Mouse (Mus musculus): ENCODE data around the gene Krtcap3.
"Not testable (repeated sequence)": the region's sequence is repeated elsewhere in the genome, so short reads cannot be mapped to it uniquely, and the experiment has no call there.

Gene Krtcap3

GRCm38 (mm10) chr5:31251541-31252101 lies at the start of gene Krtcap3:
Gene Krtcap3, plus strand, starts transcription at chr5:31251691.
- peak; percentile 48 to 51 for DNase-seq (ENCODE audit: low spot score in 2 of 2)

DNA sequence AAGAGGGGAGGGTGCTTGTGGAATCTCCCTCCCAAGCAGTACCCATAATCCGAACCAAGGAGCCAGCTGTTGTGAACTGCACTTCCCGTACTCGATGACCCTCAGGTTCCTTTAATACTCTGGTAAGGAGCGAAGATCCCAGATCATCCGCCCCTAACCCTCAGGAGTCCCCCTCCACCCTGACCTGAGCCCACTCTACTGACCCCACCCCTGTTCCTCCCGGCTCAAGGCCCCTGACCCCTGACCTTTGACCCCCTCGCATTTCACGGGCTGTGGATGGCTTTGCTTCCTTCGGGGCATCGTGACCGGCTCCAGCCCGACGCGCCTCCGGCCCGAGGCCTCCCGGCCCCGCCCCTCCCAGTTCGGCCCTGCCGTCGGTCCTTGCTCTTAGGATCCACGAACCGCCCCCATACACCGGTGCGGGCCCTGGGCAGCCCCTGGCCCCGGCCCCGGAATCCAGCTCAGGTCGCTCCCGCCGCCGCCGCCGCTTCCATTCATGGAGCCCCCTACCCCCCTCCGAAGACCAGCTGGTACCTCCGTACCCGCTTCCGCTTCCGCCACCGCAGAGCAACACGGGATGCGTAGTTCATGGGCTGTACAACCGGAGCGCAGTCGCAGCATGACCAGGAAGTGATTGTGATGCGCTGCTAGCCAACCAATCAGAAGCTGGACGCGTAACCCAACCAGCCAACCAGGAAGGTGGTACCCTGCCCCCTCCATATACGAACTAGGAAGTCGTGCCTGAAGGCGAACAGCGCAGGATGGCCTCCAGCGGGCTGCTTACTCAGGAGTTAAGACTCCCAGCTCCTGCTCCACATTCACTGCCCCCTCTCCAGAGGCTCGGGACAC lies 49.5 kb upstream of the Krtcap3 start, which contains the start of gene Zfp513:
Gene Zfp513 (minus strand): TSS at position 562 of the 849 bp plus-strand sequence.
- peak; percentile 99 to 100 for DNase-seq (ENCODE audit: low spot score in 2 of 2)

- DNase-seq (ENCODE audit: low spot score in 2 of 2), result peak in 1 of 2 experiments; percentile 45
Measured at GRCm38 (mm10) chr5:31202933-31203332, 48.6 kb upstream of the Krtcap3 start.

DNA sequence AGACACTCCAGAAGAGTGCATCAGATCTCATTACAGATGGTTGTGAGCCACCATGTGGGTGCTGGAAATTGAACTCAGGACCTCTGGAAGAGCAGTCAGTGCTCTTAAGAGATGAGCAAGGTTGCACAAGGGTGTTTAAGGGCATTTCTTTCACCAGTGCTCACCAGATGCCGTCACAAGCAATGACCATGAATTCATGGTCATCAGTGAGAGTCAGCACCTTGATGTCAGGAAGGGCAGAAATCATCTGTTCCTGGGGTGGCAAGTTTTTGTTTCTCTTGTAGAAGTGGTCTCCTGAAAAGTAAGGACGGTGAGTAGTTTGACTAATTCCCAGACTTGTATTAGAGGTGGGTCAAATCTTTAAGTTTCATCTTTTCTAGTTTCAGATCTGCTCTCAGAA lies 47.6 kb upstream of the Krtcap3 start:
- DNase-seq (ENCODE audit: low spot score in 2 of 2), result no peak

DNA sequence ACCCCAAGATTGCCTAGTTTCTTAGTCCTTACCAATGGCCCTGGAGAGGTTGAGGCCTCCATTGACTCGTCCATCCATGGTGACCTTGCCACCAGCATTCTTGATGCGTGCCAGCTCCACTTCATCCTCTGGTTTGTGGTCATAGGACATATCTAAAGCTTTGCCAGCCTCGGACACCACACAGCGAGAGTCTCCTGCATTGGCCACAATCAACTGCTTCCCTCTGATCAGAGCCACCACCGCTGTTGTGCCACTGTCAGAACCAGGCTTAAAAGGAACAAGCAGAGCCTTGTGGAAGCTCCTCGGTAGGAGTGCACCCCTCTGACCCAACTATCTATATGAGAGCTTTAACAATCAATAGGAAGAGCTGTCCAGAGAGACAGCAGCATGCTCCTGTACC lies 47.1 kb upstream of the Krtcap3 start:
- peak in 1 of 2 experiments; percentile 27 for DNase-seq (ENCODE audit: low spot score in 2 of 2)

DNA sequence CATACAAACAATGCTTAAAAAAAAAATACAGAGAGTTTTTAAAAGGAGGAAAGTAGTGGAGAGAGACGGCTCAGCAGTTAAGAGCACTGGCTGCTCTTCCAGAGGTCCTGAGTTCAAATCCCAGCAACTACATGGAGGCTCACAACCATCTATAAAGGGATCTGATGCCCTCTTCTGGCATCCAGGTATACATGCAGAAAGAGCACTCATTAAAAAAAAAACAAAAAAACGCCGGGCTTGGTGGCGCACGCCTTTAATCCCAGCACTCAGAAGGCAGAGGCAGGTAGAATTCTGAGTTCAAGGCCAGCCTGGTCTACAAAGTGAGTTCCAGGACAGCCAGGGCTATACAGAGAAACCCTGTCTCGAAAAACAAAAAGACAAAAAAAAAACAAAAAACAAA lies 34.9 kb upstream of the Krtcap3 start:
- not testable (repeated sequence) for DNase-seq (ENCODE audit: low spot score in 2 of 2)

- DNase-seq (ENCODE audit: low spot score in 2 of 2), result no peak
Measured at GRCm38 (mm10) chr5:31218294-31218693, 33.2 kb upstream of the Krtcap3 start.

GRCm38 (mm10) chr5:31219070-31219469 lies 32.4 kb upstream of the Krtcap3 start:
- peak in 1 of 2 experiments; percentile 39 for DNase-seq (ENCODE audit: low spot score in 2 of 2)

DNA sequence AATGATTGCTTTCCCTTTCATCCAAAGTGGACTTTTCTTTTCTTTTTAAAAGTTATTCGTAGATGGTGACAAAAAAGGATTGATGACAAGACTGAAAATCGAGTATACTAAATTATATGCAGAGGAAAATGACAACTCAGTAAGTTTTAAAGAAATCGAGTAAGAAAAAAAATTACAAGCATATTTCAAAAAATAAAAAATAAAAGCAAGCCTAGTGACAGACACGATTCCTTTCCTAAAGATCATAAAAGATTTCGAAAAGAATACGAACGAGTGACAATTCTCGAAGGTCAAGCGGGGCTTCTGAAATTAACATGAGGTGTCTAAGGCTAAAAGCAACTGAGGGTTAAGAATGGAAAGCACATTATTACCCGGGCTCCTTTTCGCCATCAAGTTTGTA lies 32.0 kb upstream of the Krtcap3 start:
- DNase-seq (ENCODE audit: low spot score in 2 of 2), result no peak

GRCm38 (mm10) chr5:31219911-31220447 lies 31.5 kb upstream of the Krtcap3 start:
- peak; percentile 70 for DNase-seq (ENCODE audit: low spot score in 2 of 2)

GRCm38 (mm10) chr5:31220448-31221303 lies 30.8 kb upstream of the Krtcap3 start, which contains the start of gene Ppm1g:
Gene Ppm1g, minus strand, starts transcription at chr5:31220687.
- DNase-seq (ENCODE audit: low spot score in 2 of 2), result peak; percentile 97

DNA sequence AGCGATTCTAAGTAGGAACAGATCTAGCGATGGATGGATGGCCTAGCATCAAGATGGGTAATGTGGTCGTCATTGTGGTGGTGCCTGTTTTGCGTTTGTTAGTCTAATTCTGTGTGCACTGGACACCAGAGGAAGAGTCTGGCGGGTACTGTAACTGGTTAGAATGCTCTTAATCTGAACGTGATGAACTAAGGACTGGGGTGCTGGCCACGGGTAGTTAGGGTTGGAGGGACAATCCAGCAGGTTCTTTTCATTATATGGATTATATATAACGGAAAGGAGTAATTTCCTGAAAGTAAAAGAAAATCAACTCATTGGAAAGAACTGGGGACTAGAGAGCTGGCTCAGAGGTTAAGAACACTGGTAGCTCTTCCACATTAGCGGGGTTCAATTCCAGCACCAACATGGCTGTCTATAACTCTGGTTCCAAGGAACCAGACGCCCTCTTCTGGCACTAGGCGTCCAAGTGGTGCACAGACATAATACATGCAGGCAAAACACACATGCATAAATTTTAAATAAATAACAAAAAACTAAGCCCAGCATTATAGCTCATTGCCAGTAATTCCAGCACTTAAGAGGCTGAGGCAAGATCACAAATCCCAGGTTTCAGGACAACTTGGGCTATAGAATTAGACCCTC lies 30.1 kb upstream of the Krtcap3 start:
- DNase-seq (ENCODE audit: low spot score in 2 of 2), result peak; percentile 70

DNA sequence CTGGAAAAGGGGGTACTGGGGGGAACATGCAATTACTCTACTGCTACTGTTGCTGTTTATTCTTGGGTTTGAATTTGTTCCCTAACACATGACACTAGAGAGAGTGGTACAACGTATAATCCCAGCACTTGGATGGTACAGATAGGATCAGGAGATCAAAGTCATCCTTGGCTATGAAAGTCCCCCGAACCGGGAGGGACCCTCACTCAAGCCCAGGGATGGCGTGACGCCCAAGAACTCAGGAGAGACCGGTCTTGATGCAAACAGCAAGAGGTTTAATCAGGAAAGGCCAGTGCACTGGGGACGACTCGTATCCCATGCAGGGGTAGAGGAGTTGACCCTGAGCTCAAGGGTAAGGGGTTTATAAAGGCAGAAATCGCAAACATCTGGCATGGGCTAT lies 28.8 kb upstream of the Krtcap3 start:
- peak in 1 of 2 experiments; percentile 36 for DNase-seq (ENCODE audit: low spot score in 2 of 2)

GRCm38 (mm10) chr5:31226641-31227040 lies 24.9 kb upstream of the Krtcap3 start:
- no peak for DNase-seq (ENCODE audit: low spot score in 2 of 2)

GRCm38 (mm10) chr5:31240637-31241521 lies 10.6 kb upstream of the Krtcap3 start, which contains the start of the genes Nrbp1 and Gm9970:
Gene Nrbp1, plus strand, starts transcription at chr5:31240864.
Gene Gm9970, minus strand, starts transcription at chr5:31241232.
- peak; percentile 97 to 98 for DNase-seq (ENCODE audit: low spot score in 2 of 2)

- peak in 1 of 2 experiments; percentile 34 for DNase-seq (ENCODE audit: low spot score in 2 of 2)
Measured at GRCm38 (mm10) chr5:31241522-31242034, 9.9 kb upstream of the Krtcap3 start.

DNA sequence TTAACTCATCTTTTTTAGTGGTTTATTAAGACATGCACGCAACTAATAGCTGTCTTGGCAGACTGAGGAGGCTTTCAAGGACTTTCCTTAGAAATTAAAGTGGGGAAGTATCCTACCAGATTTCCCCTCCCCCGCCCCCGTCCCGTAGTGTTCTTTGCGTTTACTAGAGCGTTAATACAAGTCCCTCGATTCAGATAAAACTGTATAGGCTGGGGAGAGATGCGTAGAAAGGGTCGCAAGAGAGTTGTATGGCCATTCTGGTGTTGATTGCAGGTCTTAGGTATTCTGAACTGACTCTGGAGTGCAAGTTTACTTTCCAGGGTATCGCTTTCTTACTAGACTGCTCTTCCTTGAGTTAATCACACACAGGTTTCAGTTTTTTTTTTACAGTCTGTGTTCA lies 9.3 kb upstream of the Krtcap3 start:
- DNase-seq (ENCODE audit: low spot score in 2 of 2), result peak in 1 of 2 experiments; percentile 13

- peak in 1 of 2 experiments; percentile 27 for DNase-seq (ENCODE audit: low spot score in 2 of 2)
Measured at GRCm38 (mm10) chr5:31250716-31251115, 775 bp upstream of the Krtcap3 start.

DNA sequence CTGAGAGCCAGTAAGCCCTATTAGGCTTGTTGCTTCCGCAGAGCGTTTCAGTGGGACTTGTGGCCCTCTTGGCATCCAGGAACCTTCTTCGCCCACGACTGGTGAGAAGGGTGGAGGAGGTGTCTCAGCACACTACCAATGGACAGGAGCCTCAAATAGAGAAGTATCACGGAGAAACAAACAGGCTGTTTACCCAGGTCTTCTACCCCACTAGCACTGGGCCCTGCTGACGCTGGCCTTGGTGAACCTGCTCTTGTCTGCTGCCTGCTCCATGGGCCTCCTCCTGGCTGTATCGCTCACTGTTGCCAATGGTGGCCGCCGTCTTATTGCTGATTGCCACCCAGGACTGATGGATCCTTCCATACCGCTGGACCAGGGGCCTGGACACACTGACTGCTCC lies 660 bp downstream of the Krtcap3 start:
- DNase-seq (ENCODE audit: low spot score in 2 of 2), result no peak
